17 mouse cellular contexts compared by ENCODE assay signal in genomic region chr5:100005431-100005830, GRCm38 (mm10). TPM values are rescaled to one million over a fixed set of nuclear protein-coding genes. Genes with fewer than 3 reads are reported as not detected.
DNase-seq lines count a peak whose midpoint lies in the region; TF ChIP-seq lines count a peak whose summit lies in the region.
"Had no signal": no experiment of that assay in that cellular context is flagged by ENCODE, and none has a peak within 500 bp of the region (broad histone marks: within the 10 kb centered on the region; RNA-seq: fewer than 3 reads in every experiment).

No protein-coding gene starts in this region.

- H3K27ac ChIP-seq in heart, embryonic 10.5 days: 0 out of 2 replicates have a peak overlapping the region, but pooled peaks have one; percentile 7
- H3K27ac ChIP-seq in small intestine, adult 2 months (ENCODE audit: insufficient read depth, low read depth, low read length): peak overlapping the region; percentile 97
- H3K27ac ChIP-seq: heart, adult 2 months; limb, embryonic 12.5 days; midbrain, embryonic 13.5 days had no signal

- intact Hi-C loops in heart, postnatal 25 days (cut with DNase I): no loop called here

- H3K27me3 ChIP-seq in heart, embryonic 10.5 days (ENCODE audit: insufficient read depth, poor library complexity, severe bottlenecking): no peaks in the 10 kb centered on the region
- no peaks in the 10 kb centered on the region for H3K27me3 ChIP-seq in small intestine, adult 2 months (ENCODE audit: control insufficient read depth, insufficient read depth, low read length)
- H3K27me3 ChIP-seq: limb, embryonic 12.5 days; midbrain, embryonic 13.5 days had no signal

- TF ChIP-seq CTCF in small intestine, adult 2 months (IDR thresholded peaks at IDR 0.05; ENCODE audit: extremely low read depth, insufficient read length, insufficient replicate concordance, low read depth, low read length): no peak

- DNase-seq in heart, embryonic 10.5 days (ENCODE audit: low spot score): no peak
- no peak for DNase-seq in heart, postnatal 25 days (ENCODE audit: low spot score)
- DNase-seq in adrenal gland, postnatal 25 days: peak; percentile 29
- DNase-seq in large intestine, adult 2 months (ENCODE audit: low read depth, low spot score): peak; percentile 54
- DNase-seq in testis, postnatal 14 days (ENCODE audit: low spot score): no peak
- DNase-seq in right cerebral cortex, adult 18-20 months: no peak
- no peak for DNase-seq in right cerebral cortex, postnatal 10 days (ENCODE audit: low spot score in 2 of 2)
- DNase-seq: heart, adult 2 months; kidney, postnatal 25 days; lung, postnatal 10 days; thymus, adult 18-20 months had no signal

- H3K4me1 ChIP-seq in heart, embryonic 10.5 days: peaks cover 22% of the 10 kb centered on the region
- H3K4me1 ChIP-seq in small intestine, adult 2 months (ENCODE audit: control insufficient read depth, insufficient read depth, insufficient read length, low read length): peaks cover 20% of the 10 kb centered on the region
- H3K4me1 ChIP-seq: limb, embryonic 12.5 days; midbrain, embryonic 13.5 days had no signal

- no peaks in the 10 kb centered on the region for H3K36me3 ChIP-seq in heart, embryonic 10.5 days
- H3K36me3 ChIP-seq in small intestine, adult 2 months (ENCODE audit: control insufficient read depth, insufficient read depth, low read length): no peaks in the 10 kb centered on the region
- H3K36me3 ChIP-seq: G1E; limb, embryonic 12.5 days; midbrain, embryonic 13.5 days had no signal

- H3K4me3 ChIP-seq in heart, embryonic 10.5 days: no peak overlapping the region
- H3K4me3 ChIP-seq in small intestine, adult 2 months (ENCODE audit: low read depth, low read length): peak overlapping the region; percentile 13; the same call in 1 of the 2 replicates
- H3K4me3 ChIP-seq: erythroblast, embryonic 14.5 days; heart, adult 2 months; limb, embryonic 12.5 days; midbrain, embryonic 13.5 days had no signal

- H3K9me3 ChIP-seq in heart, embryonic 10.5 days: no peaks in the 10 kb centered on the region
- H3K9me3 ChIP-seq: limb, embryonic 12.5 days; midbrain, embryonic 13.5 days had no signal

- no peak for TF ChIP-seq POLR2A in small intestine, adult 2 months (IDR thresholded peaks at IDR 0.05; ENCODE audit: low read depth, low read length)

- WGBS in heart, embryonic 10.5 days: 58% methylated on average over 3 of the region's 3 CpGs
- WGBS in large intestine, adult 2 months: 36% methylated on average over 3 of the region's 3 CpGs
- 19% methylated on average over 3 of the region's 3 CpGs for WGBS in small intestine, adult 2 months

RNA-seq across cellular contexts. Expression of gene 4930524J08Rik, which starts 26.6 kb away (rescaled TPM):
- 1.1 and 1.3 TPM in 2 replicates for polyA plus RNA-seq in heart, embryonic 10.5 days (2016; fragmentation: Nextera tagmentation; extraction: Ambion mirVana)
- total RNA-seq in heart, postnatal 25 days (2021): under 1 TPM; 0.60 to 0.95 TPM
- total RNA-seq in adrenal gland, postnatal 25 days (2021): 1.7 and 3.5 TPM in 2 replicates
- 0.99 and 2.1 TPM in 2 replicates for polyA plus RNA-seq in large intestine, adult 2 months (2012; rRNA removed)
- polyA plus RNA-seq in small intestine, adult 2 months (2012; rRNA removed): 1.8 and 5.6 TPM in 2 replicates
- polyA plus RNA-seq: activated CD4-positive, CD25-positive, alpha-beta regulatory T cell, adult 4 months had no signal

RNA-seq across cellular contexts. Expression of gene Hnrnpd, which starts 26.7 kb away (rescaled TPM):
- 139 and 334 TPM in 2 replicates for polyA plus RNA-seq in heart, embryonic 10.5 days (2016; fragmentation: Nextera tagmentation; extraction: Ambion mirVana)
- total RNA-seq in heart, postnatal 25 days (2021): 10 to 100 TPM; 71.1 to 80.9 TPM
- total RNA-seq in adrenal gland, postnatal 25 days (2021): 133 and 183 TPM in 2 replicates
- 14.8 and 18.6 TPM in 2 replicates for polyA plus RNA-seq in large intestine, adult 2 months (2012; rRNA removed)
- 22.4 and 79.4 TPM in 2 replicates for polyA plus RNA-seq in small intestine, adult 2 months (2012; rRNA removed)

RNA-seq across cellular contexts. Expression of gene Hnrnpdl, which starts 34.0 kb away (rescaled TPM):
- 116 and 157 TPM in 2 replicates for polyA plus RNA-seq in heart, embryonic 10.5 days (2016; fragmentation: Nextera tagmentation; extraction: Ambion mirVana)
- total RNA-seq in heart, postnatal 25 days (2021): 10 to 100 TPM; 53.1 to 63.5 TPM
- total RNA-seq in adrenal gland, postnatal 25 days (2021): 139 and 144 TPM in 2 replicates
- 51.1 and 68.0 TPM in 2 replicates for polyA plus RNA-seq in large intestine, adult 2 months (2012; rRNA removed)
- 14.4 and 41.0 TPM in 2 replicates for polyA plus RNA-seq in small intestine, adult 2 months (2012; rRNA removed)

RNA-seq across cellular contexts. Expression of gene Enoph1, which starts 34.4 kb away (rescaled TPM):
- polyA plus RNA-seq in heart, embryonic 10.5 days (2016; fragmentation: Nextera tagmentation; extraction: Ambion mirVana): 34.1 and 46.5 TPM in 2 replicates
- total RNA-seq in heart, postnatal 25 days (2021): 1 to 10 TPM; 7.3 to 8.4 TPM
- 37.6 and 38.3 TPM in 2 replicates for total RNA-seq in adrenal gland, postnatal 25 days (2021)
- 36.2 and 36.6 TPM in 2 replicates for polyA plus RNA-seq in large intestine, adult 2 months (2012; rRNA removed)
- 14.4 and 33.9 TPM in 2 replicates for polyA plus RNA-seq in small intestine, adult 2 months (2012; rRNA removed)

Comparison
In these comparisons a context has a peak if more than half of its experiments do, and no peak if none do; other contexts are left out.
1. DNase-seq: peak in adrenal gland, postnatal 25 days (single experiment) and large intestine, adult 2 months (single experiment); none in heart, embryonic 10.5 days (single experiment), heart, postnatal 25 days (single experiment), testis, postnatal 14 days (single experiment), right cerebral cortex, adult 18-20 months (single experiment) and right cerebral cortex, postnatal 10 days (0 of 2).